Mouse (Mus musculus) lung, adult 2 months (tissue): ENCODE results near the gene Vps11. TPM values are rescaled to one million over a fixed set of nuclear protein-coding genes. Genes with fewer than 3 reads are reported as not detected.
"Not testable (repeated sequence)": the region's sequence is repeated elsewhere in the genome, so short reads cannot be mapped to it uniquely, and the experiment has no call there.

Source experiments
- DNase-seq: peaks from one replicate; pipeline ENCODE4 v3.0.0; 2022
- H3K4me1 ChIP-seq: fragments of 200-500 bp; 2 replicates; pipeline ENCODE4 v1.6.1; 2011; ENCODE audit warnings: low read length; ENCODE audit not compliant: control insufficient read depth, insufficient read depth
- H3K4me3 ChIP-seq: fragments of 200-500 bp; replicated peaks from 2 replicates; pipeline ENCODE3; 2011; ENCODE audit warnings: low read depth, mild to moderate bottlenecking, control low read depth, low read length; ENCODE audit errors: extremely low read depth
- CTCF ChIP-seq: fragments of 200-500 bp; IDR thresholded peaks from 2 replicates; pipeline ENCODE4 v1.5.1; 2011; ENCODE audit warnings: mild to moderate bottlenecking, low read length, control low read depth; ENCODE audit not compliant: insufficient read depth
- POLR2A ChIP-seq: fragments of 200-500 bp; IDR thresholded peaks from 2 replicates; pipeline ENCODE4 v1.6.1; 2011; ENCODE audit warnings: low read depth, mild to moderate bottlenecking, control low read depth, low read length, borderline replicate concordance; ENCODE audit errors: extremely low read depth
- WGBS: fragments of 180-500 bp; shearing (Covaris S2); methylation state at CpG from one replicate; pipeline ENCODE4 v1.1.7; 2018; 5-methylcytosine and 5-hydroxymethylcytosine counted together
- polyA plus RNA-seq: library from polyadenylated mRNA; depleted of rRNA; stranded (reverse); fragments of >200 nt; gene quantifications from 2 replicates; pipeline ENCODE4 v1.2.3, GENCODE M21; 2012

The Vps11 gene
- polyA plus RNA-seq, 1 experiment: 30.2 TPM

GRCm38 (mm10) chr9:44378153-44378730 lies 16.8 kb upstream of the Vps11 start:
- 69% methylated on average over 5 of the region's 5 CpGs for WGBS

GRCm38 (mm10) chr9:44377335-44377734 lies 15.9 kb upstream of the Vps11 start:
- WGBS: 64% methylated on average over 2 of the region's 2 CpGs
- not testable (repeated sequence) for H3K4me1 ChIP-seq, H3K4me3 ChIP-seq, DNase-seq

More at GRCm38 (mm10) chr9:44378153-44378730, 16.8 kb upstream of the Vps11 start:
- Histone ChIP-seq H3K4me3 (no peak overlapping the region), H3K4me1 (peaks cover 9% of the 10 kb centered on the region)
- TF ChIP-seq CTCF (no peak), POLR2A (no peak)
- DNase-seq: no peak

DNA sequence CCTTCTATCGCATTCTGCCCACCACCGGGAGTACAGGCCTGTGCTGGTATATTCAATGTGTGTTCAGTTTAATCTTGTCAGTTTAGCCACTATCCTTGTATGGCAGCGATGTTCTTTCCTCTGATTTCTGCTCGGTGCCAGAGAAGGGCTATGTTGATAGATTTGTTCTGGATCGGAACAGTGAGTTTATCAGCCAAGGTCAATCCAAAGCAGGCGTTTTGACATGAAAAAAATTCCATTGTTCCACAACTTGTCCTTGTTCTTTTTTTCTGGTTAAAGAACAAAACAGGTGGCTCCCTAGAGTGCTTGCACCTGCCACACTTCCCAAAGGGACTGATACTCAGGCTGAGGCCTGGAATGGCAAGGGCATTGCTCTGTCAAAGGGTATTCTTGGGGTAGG lies 14.7 kb upstream of the Vps11 start:
- 75% methylated on average over 6 of the region's 6 CpGs for WGBS
- Histone ChIP-seq H3K4me3 (no peak overlapping the region), H3K4me1 (peaks cover 9% of the 10 kb centered on the region)
- no peak for TF ChIP-seq CTCF
- TF ChIP-seq POLR2A: no peak
- DNase-seq: no peak

DNA sequence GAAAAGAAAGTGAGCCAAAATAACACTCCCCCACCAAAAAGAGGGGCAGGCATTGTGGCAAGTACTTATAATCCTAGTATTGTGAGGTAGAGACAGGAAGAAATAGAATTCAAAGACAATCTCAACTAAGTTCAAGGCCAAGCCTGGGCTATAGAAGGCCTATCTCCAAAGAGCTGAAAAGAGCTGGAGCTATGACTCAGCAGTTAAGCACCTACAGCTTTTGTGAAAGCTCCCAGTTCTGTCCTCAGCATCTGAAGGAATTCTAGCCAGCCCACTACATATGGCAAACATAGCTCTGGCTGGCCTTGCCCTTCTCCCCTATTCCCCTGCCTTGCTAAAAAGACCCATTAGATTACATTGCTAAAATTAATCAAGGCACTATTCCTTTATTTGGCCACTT lies 11.9 kb upstream of the Vps11 start:
- TF ChIP-seq CTCF (no peak), POLR2A (no peak)
- H3K4me1 ChIP-seq: no peaks in the 10 kb centered on the region
- DNase-seq: no peak
- no peak overlapping the region for H3K4me3 ChIP-seq

- Histone ChIP-seq H3K4me3 (no peak overlapping the region), H3K4me1 (peaks cover 7% of the 10 kb centered on the region; the same call in 1 of the 2 replicates)
- peak; percentile 35; the same call in 1 of the 2 replicates for TF ChIP-seq CTCF
- TF ChIP-seq POLR2A: no peak
- no peak for DNase-seq
- 59% methylated on average over 3 of the region's 3 CpGs for WGBS
These were observed 3.0 kb upstream of the Vps11 start for GRCm38 (mm10) chr9:44364480-44364879.

- H3K4me1 ChIP-seq: not testable (repeated sequence)
These were observed 461 bp upstream of the Vps11 start for GRCm38 (mm10) chr9:44361931-44362330.

GRCm38 (mm10) chr9:44357207-44357606 lies 4.3 kb downstream of the Vps11 start:
- TF ChIP-seq CTCF: no peak
- no peak for TF ChIP-seq POLR2A
- peaks cover 7% of the 10 kb centered on the region; the same call in 1 of the 2 replicates for H3K4me1 ChIP-seq
- no peak overlapping the region for H3K4me3 ChIP-seq
- WGBS: 71% methylated on average over 4 of the region's 4 CpGs
- DNase-seq: no peak

More at GRCm38 (mm10) chr9:44361931-44362330, 461 bp upstream of the Vps11 start:
- WGBS: 41% methylated on average over 4 of the region's 4 CpGs
- DNase-seq, H3K4me3 ChIP-seq: not testable (repeated sequence)

DNA sequence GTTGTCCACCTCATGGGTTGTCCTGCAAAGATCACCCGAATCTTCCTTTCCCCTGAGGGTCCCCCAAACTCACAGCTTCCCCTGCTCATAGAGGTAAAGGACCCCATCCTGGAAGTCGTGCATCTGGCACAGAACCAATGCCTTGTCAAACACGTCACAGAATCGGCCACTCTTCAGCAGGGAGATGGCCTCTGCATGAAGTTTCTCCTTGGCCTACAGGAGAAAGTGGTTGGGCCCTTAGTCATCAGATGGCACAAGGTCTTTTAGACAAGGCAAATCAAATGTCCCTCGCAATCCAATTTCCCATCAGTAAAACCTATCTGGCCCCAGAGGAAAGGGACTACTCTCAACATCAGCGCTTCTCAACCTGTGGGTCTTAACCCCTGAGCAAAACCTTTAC lies 8.3 kb downstream of the Vps11 start:
- no peak for TF ChIP-seq POLR2A
- no peak for TF ChIP-seq CTCF
- WGBS: 89% methylated on average over 6 of the region's 6 CpGs
- no peak for DNase-seq
- H3K4me1 ChIP-seq: no peaks in the 10 kb centered on the region
- no peak overlapping the region for H3K4me3 ChIP-seq

GRCm38 (mm10) chr9:44352337-44352736 lies 9.1 kb downstream of the Vps11 start:
- WGBS: 92% methylated on average over 10 of the region's 10 CpGs
- no peaks in the 10 kb centered on the region for H3K4me1 ChIP-seq
- DNase-seq: no peak
- no peak for TF ChIP-seq CTCF
- no peak for TF ChIP-seq POLR2A
- no peak overlapping the region for H3K4me3 ChIP-seq

DNA sequence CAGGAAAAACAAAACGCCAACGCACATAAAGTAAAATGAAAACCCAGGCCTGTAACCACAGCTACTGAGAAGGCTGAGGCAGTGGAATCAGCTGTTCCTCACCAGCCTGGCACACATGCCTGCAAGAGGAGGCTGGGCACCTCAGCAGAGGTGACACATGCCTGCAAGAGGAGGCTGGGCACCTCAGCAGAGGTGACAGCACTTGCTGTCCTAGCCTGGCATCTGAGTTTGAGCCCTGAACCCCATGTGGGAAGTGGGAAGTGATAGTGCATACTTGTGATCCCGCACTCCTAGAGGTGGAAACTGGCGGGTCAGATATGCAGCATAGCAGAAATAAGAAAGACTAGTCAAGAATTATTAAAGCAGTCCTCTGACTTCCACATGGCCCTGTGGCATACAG lies 10.1 kb downstream of the Vps11 start:
- H3K4me3 ChIP-seq: no peak overlapping the region
- H3K4me1 ChIP-seq: no peaks in the 10 kb centered on the region
- DNase-seq: no peak
- 94% methylated on average over 4 of the region's 4 CpGs for WGBS
- TF ChIP-seq POLR2A (no peak), CTCF (no peak)
